Mouse (Mus musculus): ENCODE measurements at regions not wholly inside any gene's neighbourhood (a gene's known extent, or its start where the extent isn't known, plus 50 kb on each side); places are given as distances from the start of the nearest gene placed in this dataset.

DNA sequence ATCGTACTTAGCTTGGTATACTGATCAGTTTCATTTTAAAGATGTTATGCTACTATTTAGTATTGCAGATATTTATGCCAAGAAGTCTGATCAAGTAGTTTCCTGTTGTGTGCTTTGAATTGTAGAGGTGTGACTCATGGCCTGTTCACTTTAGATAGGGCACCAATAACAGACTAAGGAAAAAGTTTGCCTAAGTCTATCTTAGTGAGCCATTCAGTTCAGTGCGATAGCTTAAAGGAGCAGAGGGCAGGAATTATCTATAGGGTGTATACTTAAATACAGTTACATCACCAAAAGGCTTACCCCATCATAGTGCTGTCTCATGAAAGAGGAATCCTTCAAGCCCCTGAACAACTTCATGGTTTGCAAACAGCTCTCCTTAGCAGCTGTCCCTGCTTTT, 229.8 kb downstream of the Mdfic start:
- no peak for DNase-seq
- no peak for TF ChIP-seq CTCF (IDR thresholded peaks at IDR 0.05; ENCODE audit: low read depth)
- Histone ChIP-seq H3K4me2 (ENCODE audit: low read depth) (no peak overlapping the region), H3K27ac (ENCODE audit: low read depth, low read length) (no peak overlapping the region), H3K4me1 (ENCODE audit: insufficient read depth) (no peaks in the 10 kb centered on the region), H3K9me3 (ENCODE audit: low read length) (no peaks in the 10 kb centered on the region), H3K36me3 (ENCODE audit: insufficient read depth) (no peaks in the 10 kb centered on the region), H3K9ac (no peak overlapping the region), H3K4me3 (ENCODE audit: low read depth, low read length) (no peak overlapping the region), H3K27me3 (ENCODE audit: insufficient read depth, low read length) (no peaks in the 10 kb centered on the region; the same call in 1 of the 2 replicates)
- WGBS, result 89% methylated on average over 2 of the region's 2 CpGs
- ATAC-seq, result no peak

DNA sequence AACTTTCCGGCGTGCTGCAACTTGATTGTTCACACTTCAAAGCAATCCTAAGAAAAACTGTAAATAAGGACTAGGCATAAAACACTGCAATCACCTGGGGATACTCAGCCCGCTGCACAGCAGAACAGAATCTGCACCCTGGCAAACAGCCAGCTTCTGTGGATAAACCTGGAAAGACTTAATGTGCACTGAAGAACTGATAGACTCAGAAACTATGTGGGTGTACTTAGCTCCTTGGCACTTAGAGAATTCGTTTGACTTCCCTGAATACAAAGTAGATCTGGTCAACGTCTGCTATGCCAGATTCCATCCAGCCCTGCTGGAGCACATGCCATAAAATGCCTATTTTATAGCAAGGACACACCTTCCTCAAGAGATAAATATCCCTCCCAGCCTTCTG, 266.9 kb downstream of the Mdfic start:
- DNase-seq, result peak; percentile 8
- no peak for ATAC-seq
- 24% methylated on average over 5 of the region's 5 CpGs for WGBS

More for the DNA sequence above, 266.9 kb downstream of the Mdfic start:
- TF ChIP-seq CTCF (IDR thresholded peaks at IDR 0.05; ENCODE audit: low read depth), result no peak
- Histone ChIP-seq H3K9me3 (ENCODE audit: low read length) (no peaks in the 10 kb centered on the region), H3K27me3 (ENCODE audit: insufficient read depth, low read length) (no peaks in the 10 kb centered on the region), H3K27ac (ENCODE audit: low read depth, low read length) (no peak overlapping the region), H3K9ac (no peak overlapping the region), H3K36me3 (ENCODE audit: insufficient read depth) (no peaks in the 10 kb centered on the region), H3K4me3 (ENCODE audit: low read depth, low read length) (no peak overlapping the region), H3K4me2 (ENCODE audit: low read depth) (no peak overlapping the region), H3K4me1 (ENCODE audit: insufficient read depth) (no peaks in the 10 kb centered on the region)
